Mouse (Mus musculus): ENCODE results near the gene Rflnb.
A peak's percentile ranks its signal among the peaks of the same experiment; 100 is the strongest.

Rflnb gene

GRCm38 (mm10) chr11:75992481-75992880, 35.1 kb downstream of the Rflnb start:
- no peak for DNase-seq (ENCODE audit: inconsistent age in 2 of 2, low spot score in 1 of 2)

GRCm38 (mm10) chr11:75991911-75992310, 35.7 kb downstream of the Rflnb start:
- no peak for DNase-seq (ENCODE audit: inconsistent age in 2 of 2, low spot score in 1 of 2)

- DNase-seq (ENCODE audit: inconsistent age in 2 of 2, low spot score in 1 of 2): no peak
Observed at GRCm38 (mm10) chr11:75990965-75991835, 36.4 kb downstream of the Rflnb start.

- no peak for DNase-seq (ENCODE audit: inconsistent age in 2 of 2, low spot score in 1 of 2)
Observed at GRCm38 (mm10) chr11:75985948-75986347, 41.6 kb downstream of the Rflnb start.

GRCm38 (mm10) chr11:75984581-75984980, 43.0 kb downstream of the Rflnb start:
- DNase-seq (ENCODE audit: inconsistent age in 2 of 2, low spot score in 1 of 2): no peak

GRCm38 (mm10) chr11:75983194-75983593, 44.4 kb downstream of the Rflnb start:
- no peak for DNase-seq (ENCODE audit: inconsistent age in 2 of 2, low spot score in 1 of 2)

GRCm38 (mm10) chr11:75980413-75980812, 47.2 kb downstream of the Rflnb start:
- no peak for DNase-seq (ENCODE audit: inconsistent age in 2 of 2, low spot score in 1 of 2)

GRCm38 (mm10) chr11:75978051-75978450, 49.5 kb downstream of the Rflnb start:
- no peak for DNase-seq (ENCODE audit: inconsistent age in 2 of 2, low spot score in 1 of 2)

- peak; percentile 42 to 59 for DNase-seq (ENCODE audit: inconsistent age in 2 of 2, low spot score in 1 of 2)
Observed at GRCm38 (mm10) chr11:75976748-75977147, 50.8 kb downstream of the Rflnb start.

GRCm38 (mm10) chr11:75973988-75974387, 53.6 kb downstream of the Rflnb start:
- no peak for DNase-seq (ENCODE audit: inconsistent age in 2 of 2, low spot score in 1 of 2)

- no peak for DNase-seq (ENCODE audit: inconsistent age in 2 of 2, low spot score in 1 of 2)
Observed at GRCm38 (mm10) chr11:75972916-75973567, 54.5 kb downstream of the Rflnb start.

- no peak for DNase-seq (ENCODE audit: inconsistent age in 2 of 2, low spot score in 1 of 2)
Observed at GRCm38 (mm10) chr11:75972188-75972587, 55.4 kb downstream of the Rflnb start.

GRCm38 (mm10) chr11:75970629-75971028, 57.0 kb downstream of the Rflnb start:
- no peak for DNase-seq (ENCODE audit: inconsistent age in 2 of 2, low spot score in 1 of 2)
